Mouse (Mus musculus): ENCODE data around the gene Rora.
A peak's percentile ranks its signal among the peaks of the same experiment; 100 is the strongest.

The Rora gene

GRCm38 (mm10) chr9:68759324-68759723 is 105.7 kb downstream of the Rora start:
- DNase-seq (ENCODE audit: low read depth, low spot score), result no peak

GRCm38 (mm10) chr9:68760329-68760728 is 106.7 kb downstream of the Rora start:
- DNase-seq (ENCODE audit: low read depth, low spot score), result no peak

GRCm38 (mm10) chr9:68760876-68761275 is 107.3 kb downstream of the Rora start:
- DNase-seq (ENCODE audit: low read depth, low spot score), result no peak

- DNase-seq (ENCODE audit: low read depth, low spot score), result no peak
These were observed 108.1 kb downstream of the Rora start for GRCm38 (mm10) chr9:68761672-68762071.

- DNase-seq (ENCODE audit: low read depth, low spot score), result no peak
These were observed 112.0 kb downstream of the Rora start for GRCm38 (mm10) chr9:68765595-68765994.

- DNase-seq (ENCODE audit: low read depth, low spot score), result no peak
These were observed 116.1 kb downstream of the Rora start for GRCm38 (mm10) chr9:68769638-68770037.

- no peak for DNase-seq (ENCODE audit: low read depth, low spot score)
These were observed 117.8 kb downstream of the Rora start for GRCm38 (mm10) chr9:68771383-68771782.

- no peak for DNase-seq (ENCODE audit: low read depth, low spot score)
These were observed 120.2 kb downstream of the Rora start for GRCm38 (mm10) chr9:68773770-68774169.

GRCm38 (mm10) chr9:68782011-68782410 is 128.4 kb downstream of the Rora start:
- DNase-seq (ENCODE audit: low read depth, low spot score), result no peak

- no peak for DNase-seq (ENCODE audit: low read depth, low spot score)
These were observed 129.0 kb downstream of the Rora start for GRCm38 (mm10) chr9:68782604-68783003.

GRCm38 (mm10) chr9:68783246-68783645 is 129.7 kb downstream of the Rora start:
- no peak for DNase-seq (ENCODE audit: low read depth, low spot score)

GRCm38 (mm10) chr9:68786614-68787293 is 133.2 kb downstream of the Rora start:
- DNase-seq (ENCODE audit: low read depth, low spot score), result no peak

GRCm38 (mm10) chr9:68787665-68788064 is 134.1 kb downstream of the Rora start:
- DNase-seq (ENCODE audit: low read depth, low spot score), result no peak

- DNase-seq (ENCODE audit: low read depth, low spot score), result no peak
These were observed 137.3 kb downstream of the Rora start for GRCm38 (mm10) chr9:68790922-68791321.

- peak; percentile 54 for DNase-seq (ENCODE audit: low read depth, low spot score)
These were observed 138.5 kb downstream of the Rora start for GRCm38 (mm10) chr9:68791982-68792540.

GRCm38 (mm10) chr9:68795314-68795713 is 141.7 kb downstream of the Rora start:
- DNase-seq (ENCODE audit: low read depth, low spot score), result peak; percentile 81

- no peak for DNase-seq (ENCODE audit: low read depth, low spot score)
These were observed 144.6 kb downstream of the Rora start for GRCm38 (mm10) chr9:68798221-68798620.

GRCm38 (mm10) chr9:68799065-68799464 is 145.5 kb downstream of the Rora start:
- no peak for DNase-seq (ENCODE audit: low read depth, low spot score)

- no peak for DNase-seq (ENCODE audit: low read depth, low spot score)
These were observed 150.6 kb downstream of the Rora start for GRCm38 (mm10) chr9:68804229-68804628.

GRCm38 (mm10) chr9:68805776-68806175 is 152.2 kb downstream of the Rora start:
- no peak for DNase-seq (ENCODE audit: low read depth, low spot score)

GRCm38 (mm10) chr9:68807735-68808134 is 154.1 kb downstream of the Rora start:
- DNase-seq (ENCODE audit: low read depth, low spot score), result no peak

- DNase-seq (ENCODE audit: low read depth, low spot score), result no peak
These were observed 155.9 kb downstream of the Rora start for GRCm38 (mm10) chr9:68809536-68809935.

- no peak for DNase-seq (ENCODE audit: low read depth, low spot score)
These were observed 161.1 kb downstream of the Rora start for GRCm38 (mm10) chr9:68814723-68815122.

GRCm38 (mm10) chr9:68815877-68816276 is 162.3 kb downstream of the Rora start:
- DNase-seq (ENCODE audit: low read depth, low spot score), result no peak

Data from forelimb bud, embryonic 11.5 days (tissue).